Mouse (Mus musculus) hindbrain, embryonic 14.5 days (tissue): ENCODE measurements around the gene Cacna1s. TPM values are rescaled to one million over a fixed set of nuclear protein-coding genes. Genes with fewer than 3 reads are reported as not detected.

Source experiments
- ATAC-seq: fragments of 200-750 bp; cut with Nextera tagmentation; 2 replicates; pipeline ENCODE4 v1.8.0; 2017; ENCODE audit warnings: moderate number of reproducible peaks, mild to moderate bottlenecking, moderate TSS enrichment, moderate library complexity; ENCODE audit not compliant: low FRiP score
- DNase-seq: peaks from one replicate; pipeline ENCODE4 v3.0.0-alpha.2; 2015; ENCODE audit warnings: low spot score
- H3K27ac ChIP-seq: fragments of 300-500 bp; sonication (generic); 2 replicates; pipeline ENCODE4 v1.5.1; 2014; ENCODE audit warnings: mild to moderate bottlenecking, moderate library complexity
- H3K27me3 ChIP-seq: fragments of 300-500 bp; sonication (generic); 2 replicates; pipeline ENCODE4 v1.6.1; 2014; ENCODE audit warnings: mild to moderate bottlenecking, low read length, mixed read lengths; ENCODE audit not compliant: control insufficient read depth, insufficient read depth
- H3K36me3 ChIP-seq: fragments of 300-500 bp; sonication (generic); replicated peaks from 2 replicates; pipeline ENCODE4 v1.6.1; 2014; ENCODE audit not compliant: control insufficient read depth, insufficient read depth
- H3K4me1 ChIP-seq: fragments of 300-500 bp; sonication (generic); replicated peaks from 2 replicates; pipeline ENCODE4 v1.6.1; 2014; ENCODE audit warnings: antibody characterized with exemption, low read length, mixed read lengths; ENCODE audit not compliant: control insufficient read depth, insufficient read depth
- H3K4me2 ChIP-seq: fragments of 300-500 bp; sonication (generic); replicated peaks from 2 replicates; pipeline ENCODE4 v1.6.1; 2014; ENCODE audit warnings: mild to moderate bottlenecking, moderate library complexity
- H3K4me3 ChIP-seq: fragments of 300-500 bp; sonication (generic); replicated peaks from 2 replicates; pipeline ENCODE4 v1.5.1; 2014; ENCODE audit warnings: mild to moderate bottlenecking, low read length
- H3K9ac ChIP-seq: fragments of 300-500 bp; sonication (generic); 2 replicates; pipeline ENCODE4 v1.6.1; 2014
- H3K9me3 ChIP-seq: fragments of 300-500 bp; sonication (generic); 2 replicates; pipeline ENCODE4 v1.6.1; 2016; ENCODE audit warnings: low read length; ENCODE audit not compliant: control insufficient read depth
- WGBS: fragments of 180-500 bp; shearing (Covaris S2); extraction: QIAGEN DNeasy Blood & Tissue Kit; methylation state at CpG from one replicate; pipeline ENCODE4 v1.1.7; 2014; 5-methylcytosine and 5-hydroxymethylcytosine counted together
- polyA plus RNA-seq: library from polyadenylated mRNA; unstranded; fragments of >200 nt; fragmentation: Nextera tagmentation; extraction: Ambion mirVana; gene quantifications from 2 replicates; pipeline ENCODE4 v1.2.1, GENCODE M21; 2014

The Cacna1s gene
- polyA plus RNA-seq, 1 experiment from 2014 or later: 0.17 TPM

DNA sequence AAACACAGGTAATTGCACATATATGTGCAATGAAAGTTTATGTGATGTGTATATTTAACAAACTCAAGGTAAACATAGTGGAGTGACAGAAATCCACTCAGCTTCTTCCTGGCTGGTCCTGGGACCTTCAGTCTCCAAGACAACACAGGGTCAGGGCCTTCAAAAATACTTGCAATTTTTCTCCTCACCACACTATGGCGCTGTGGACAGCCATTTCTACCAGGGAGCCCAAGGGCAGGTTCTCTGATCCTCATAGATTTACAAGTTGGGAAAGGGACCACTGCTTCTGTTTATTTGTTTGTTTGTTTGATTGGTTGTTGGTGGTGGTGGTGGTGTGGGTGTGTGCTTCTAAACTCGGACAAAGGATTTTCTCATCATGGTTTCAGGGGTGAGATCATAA, 5.1 kb upstream of the Cacna1s start:
- Histone ChIP-seq H3K9ac (no peak overlapping the region), H3K36me3 (no peaks in the 10 kb centered on the region), H3K4me1 (0 out of 2 replicates have a peak, but pooled peaks cover 9% of the 10 kb centered on the region), H3K27me3 (peaks cover 24% of the 10 kb centered on the region), H3K27ac (no peak overlapping the region), H3K4me2 (no peak overlapping the region), H3K4me3 (no peak overlapping the region), H3K9me3 (no peaks in the 10 kb centered on the region)
- ATAC-seq (no peak), DNase-seq (no peak)
- WGBS: 6% methylated on average over 2 of the region's 2 CpGs

DNA sequence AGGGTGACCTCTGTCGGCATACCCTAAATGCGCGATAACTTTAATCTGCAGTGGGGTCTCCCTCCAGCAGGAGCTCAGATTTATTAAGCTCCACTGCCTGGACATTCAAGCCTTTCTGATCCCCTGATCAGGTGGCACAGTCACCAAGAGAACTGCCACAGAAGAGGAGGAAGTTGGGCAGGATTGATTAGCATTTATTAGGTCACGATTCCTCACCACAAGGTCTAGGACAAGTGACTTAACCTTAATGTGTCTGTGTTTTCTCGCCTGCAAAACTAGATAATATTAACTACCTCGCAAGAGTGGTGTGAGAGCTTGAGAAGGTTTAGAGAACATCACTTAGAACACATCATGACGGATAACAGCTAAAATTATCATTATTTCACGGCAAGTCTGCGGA, 4.7 kb upstream of the Cacna1s start:
- ATAC-seq (no peak), DNase-seq (no peak)
- Histone ChIP-seq H3K27me3 (peaks cover 24% of the 10 kb centered on the region), H3K9me3 (no peaks in the 10 kb centered on the region), H3K36me3 (no peaks in the 10 kb centered on the region), H3K4me2 (no peak overlapping the region), H3K4me1 (0 out of 2 replicates have a peak, but pooled peaks cover 9% of the 10 kb centered on the region), H3K9ac (no peak overlapping the region), H3K27ac (no peak overlapping the region), H3K4me3 (no peak overlapping the region)
- WGBS: 76% methylated on average over 9 of the region's 9 CpGs

DNA sequence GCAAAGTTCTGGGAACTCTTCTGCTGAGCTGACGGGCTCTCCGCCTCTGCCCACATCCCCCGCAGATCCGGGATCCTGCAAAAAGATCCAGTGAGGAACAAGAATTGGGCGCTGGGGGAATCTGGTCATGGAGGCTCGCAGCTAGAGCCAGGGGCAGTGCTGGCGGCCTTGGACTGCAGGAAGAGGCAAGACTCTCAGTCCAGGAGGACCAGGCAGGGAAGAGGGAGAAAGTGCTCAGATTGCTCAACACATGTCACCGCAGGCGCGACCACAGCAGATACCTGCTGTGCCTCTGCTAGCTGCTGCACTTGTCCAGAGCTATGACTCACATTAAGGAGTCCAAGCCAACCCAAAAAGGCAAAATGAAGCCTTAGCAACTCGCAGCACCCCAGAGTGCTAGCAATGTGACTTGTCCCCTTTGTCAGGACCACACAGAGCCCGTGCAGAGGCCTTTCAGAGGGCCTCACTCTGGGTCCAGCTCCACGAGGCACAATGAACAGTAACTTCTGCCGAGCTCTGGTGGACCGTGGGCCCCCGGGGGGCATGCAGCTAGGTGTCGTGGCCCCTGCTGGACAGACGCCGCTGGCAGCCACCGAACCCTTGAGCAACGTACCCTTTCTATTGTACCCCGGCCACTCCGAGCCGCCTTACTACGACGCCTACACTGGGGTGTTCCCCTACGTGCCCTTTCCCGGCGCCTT, 2.1 kb upstream of the Cacna1s start, which contains the start of gene Ascl5:
TSS of gene Ascl5 (plus strand) at position 493 of the 701 bp plus-strand sequence.
- no peak for DNase-seq
- 19% methylated on average over 29 of the region's 29 CpGs for WGBS
- peaks cover 24% of the 10 kb centered on the region for H3K27me3 ChIP-seq

DNA sequence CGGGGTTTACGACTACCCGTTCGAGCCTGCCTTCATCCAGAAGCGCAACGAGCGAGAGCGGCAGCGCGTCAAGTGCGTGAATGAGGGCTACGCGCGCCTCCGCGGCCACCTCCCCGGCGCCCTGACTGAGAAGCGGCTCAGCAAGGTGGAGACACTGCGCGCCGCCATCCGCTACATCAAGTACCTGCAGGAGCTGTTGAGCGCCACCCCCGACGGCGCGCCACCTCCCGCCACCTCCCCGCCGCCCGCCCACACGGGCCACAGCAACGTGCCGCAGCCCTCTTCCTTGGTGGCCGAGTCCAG, 1.6 kb upstream of the Cacna1s start:
- Histone ChIP-seq H3K36me3 (no peaks in the 10 kb centered on the region), H3K9ac (peak overlapping the region; percentile 46), H3K4me3 (peak overlapping the region; percentile 36), H3K9me3 (no peaks in the 10 kb centered on the region), H3K4me1 (0 out of 2 replicates have a peak, but pooled peaks cover 9% of the 10 kb centered on the region), H3K4me2 (peak overlapping the region; percentile 58), H3K27me3 (peaks cover 24% of the 10 kb centered on the region), H3K27ac (no peak overlapping the region)
- peak; percentile 52 for DNase-seq
- peak; percentile 60 for ATAC-seq
- under 1% methylated on average over 36 of the region's 36 CpGs for WGBS

More for the DNA sequence above, 2.1 kb upstream of the Cacna1s start, which contains the start of gene Ascl5:
- H3K4me3 ChIP-seq: peak within 1 kb of the TSS; percentile 36
- peak within 1 kb of the TSS; percentile 46 for H3K9ac ChIP-seq
- H3K36me3 ChIP-seq: no peaks in the 10 kb centered on the region
- H3K27ac ChIP-seq: no peak within 1 kb of the TSS
- 0 out of 2 replicates have a peak, but pooled peaks cover 9% of the 10 kb centered on the region for H3K4me1 ChIP-seq
- H3K4me2 ChIP-seq: peak within 1 kb of the TSS; percentile 58
- H3K9me3 ChIP-seq: no peaks in the 10 kb centered on the region
- no peak for ATAC-seq

DNA sequence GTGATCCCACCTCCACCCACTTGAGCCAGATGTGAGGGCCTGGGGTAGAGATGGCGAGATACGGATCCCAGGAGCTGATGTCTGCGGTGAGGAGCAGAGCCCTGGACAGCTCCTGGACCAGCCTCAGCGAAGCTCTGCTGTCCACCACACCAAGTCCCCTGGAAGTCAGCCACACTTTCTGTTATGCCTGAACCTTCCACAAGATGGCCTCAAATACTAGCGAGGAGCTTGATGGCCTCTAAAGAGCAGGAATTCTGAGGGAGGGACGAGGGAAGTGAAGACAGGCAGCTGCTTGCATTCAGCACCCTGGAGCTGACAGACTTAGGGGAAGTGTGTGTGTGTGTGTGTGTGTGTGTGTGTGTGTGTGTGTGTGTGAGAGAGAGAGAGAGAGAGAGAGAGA, 1.1 kb upstream of the Cacna1s start:
- Histone ChIP-seq H3K4me3 (peak overlapping the region; percentile 36), H3K36me3 (no peaks in the 10 kb centered on the region), H3K4me1 (peaks cover 14% of the 10 kb centered on the region; the same call in 1 of the 2 replicates), H3K27me3 (peaks cover 24% of the 10 kb centered on the region), H3K9ac (peak overlapping the region; percentile 46; the same call in 1 of the 2 replicates), H3K27ac (no peak overlapping the region), H3K9me3 (no peaks in the 10 kb centered on the region), H3K4me2 (peak overlapping the region; percentile 58)
- WGBS: 3% methylated on average over 6 of the region's 6 CpGs
- peak; percentile 86 for DNase-seq
- ATAC-seq: peak; percentile 83

DNA sequence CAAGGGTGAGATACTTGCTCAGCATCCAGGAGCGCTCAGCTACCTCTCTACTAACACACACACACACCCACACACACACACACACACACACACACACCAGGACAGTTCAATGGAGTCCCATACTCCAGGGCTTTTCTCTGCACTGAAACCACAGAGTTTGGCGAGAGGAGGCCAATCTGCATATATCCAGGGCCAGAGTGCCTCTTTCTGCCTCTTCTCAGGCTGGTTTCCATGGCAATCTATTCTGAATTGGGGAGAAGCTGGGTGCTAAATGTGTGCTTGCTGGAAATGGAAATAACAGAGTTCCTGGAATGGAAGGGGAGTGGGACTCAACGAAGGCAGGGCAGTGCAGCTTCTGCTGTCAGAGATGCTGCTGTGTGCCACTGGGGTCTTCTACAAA, 3.2 kb downstream of the Cacna1s start:
- Histone ChIP-seq H3K4me1 (peaks cover 17% of the 10 kb centered on the region; the same call in 1 of the 2 replicates), H3K36me3 (no peaks in the 10 kb centered on the region), H3K27me3 (peaks cover 6% of the 10 kb centered on the region), H3K4me2 (no peak overlapping the region), H3K9me3 (no peaks in the 10 kb centered on the region), H3K4me3 (no peak overlapping the region), H3K27ac (no peak overlapping the region), H3K9ac (no peak overlapping the region)
- WGBS: 49% methylated on average over 3 of the region's 3 CpGs
- peak; percentile 30 for DNase-seq
- no peak; the same call in 1 of the 2 replicates for ATAC-seq

DNA sequence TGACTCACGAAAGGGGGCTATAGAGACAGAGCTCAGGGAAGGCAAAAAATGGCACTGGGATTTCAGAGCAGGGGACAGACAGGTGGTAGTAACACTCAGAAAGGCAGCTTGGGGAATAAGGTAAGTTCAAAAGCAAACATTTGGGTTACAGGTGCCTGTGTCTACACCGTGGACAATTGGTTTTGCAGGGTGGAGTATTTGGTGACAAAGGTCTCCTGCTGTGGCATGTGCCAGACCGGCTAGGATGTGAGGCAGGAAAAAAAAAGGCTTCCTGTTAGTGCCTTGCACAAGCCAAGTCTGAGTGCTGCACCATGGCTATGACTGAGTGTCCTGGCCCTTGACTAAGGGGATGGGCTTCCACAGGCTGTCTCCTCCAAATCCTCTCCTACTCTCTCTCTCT, 6.0 kb downstream of the Cacna1s start:
- H3K36me3 ChIP-seq: no peaks in the 10 kb centered on the region
- 53% methylated on average over 3 of the region's 3 CpGs for WGBS
- H3K9ac ChIP-seq: no peak overlapping the region
- H3K27me3 ChIP-seq: no peaks in the 10 kb centered on the region
- ATAC-seq (no peak), DNase-seq (no peak)
- no peaks in the 10 kb centered on the region for H3K9me3 ChIP-seq
- H3K4me3 ChIP-seq: no peak overlapping the region
- H3K27ac ChIP-seq: no peak overlapping the region
- H3K4me1 ChIP-seq: peaks cover 11% of the 10 kb centered on the region; the same call in 1 of the 2 replicates
- H3K4me2 ChIP-seq: no peak overlapping the region

DNA sequence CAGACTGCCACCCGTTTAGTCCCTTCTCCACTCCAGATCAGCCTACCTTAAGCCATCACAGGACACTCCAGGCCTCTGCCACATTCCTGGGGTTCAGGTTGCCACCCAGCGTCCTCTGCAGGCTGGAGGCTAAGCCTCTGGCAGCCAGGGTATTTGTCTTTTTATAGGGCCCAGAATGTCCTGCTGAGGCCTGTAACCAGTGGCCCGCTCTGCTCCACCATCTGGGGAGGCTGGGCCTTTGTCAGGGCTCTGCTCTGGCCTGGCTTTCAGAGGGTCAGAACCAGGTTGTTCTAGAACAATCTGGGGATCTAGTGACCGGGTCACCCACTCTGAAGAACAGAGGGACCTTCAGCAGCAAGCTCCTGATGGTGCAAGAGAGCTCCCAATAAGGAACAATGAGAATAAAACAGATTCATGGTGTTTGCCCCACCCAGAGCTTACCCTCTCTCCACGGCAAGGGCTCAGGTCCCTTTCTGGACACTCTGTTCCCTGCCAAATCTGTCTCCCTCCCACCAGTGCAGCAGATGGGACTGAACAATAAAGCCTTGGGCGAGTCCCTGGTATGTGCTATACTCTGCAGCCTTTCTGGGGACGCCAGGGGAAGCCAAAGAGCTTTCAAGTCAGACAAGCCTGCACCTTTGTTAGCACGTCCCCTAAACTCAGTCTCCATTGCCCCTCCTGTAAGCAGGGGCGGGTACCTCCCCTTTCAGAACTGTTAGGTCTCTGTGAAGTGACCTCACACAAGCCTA, 8.7 kb downstream of the Cacna1s start:
- H3K27ac ChIP-seq: no peak overlapping the region
- H3K4me3 ChIP-seq: no peak overlapping the region
- H3K9me3 ChIP-seq: no peaks in the 10 kb centered on the region
- 56% methylated on average over 9 of the region's 9 CpGs for WGBS
- DNase-seq: no peak
- H3K4me1 ChIP-seq: peaks cover 9% of the 10 kb centered on the region; the same call in 1 of the 2 replicates
- no peak overlapping the region for H3K9ac ChIP-seq
- H3K27me3 ChIP-seq: no peaks in the 10 kb centered on the region
- no peaks in the 10 kb centered on the region for H3K36me3 ChIP-seq
- ATAC-seq: peak; percentile 31; the same call in 1 of the 2 replicates
- H3K4me2 ChIP-seq: no peak overlapping the region

DNA sequence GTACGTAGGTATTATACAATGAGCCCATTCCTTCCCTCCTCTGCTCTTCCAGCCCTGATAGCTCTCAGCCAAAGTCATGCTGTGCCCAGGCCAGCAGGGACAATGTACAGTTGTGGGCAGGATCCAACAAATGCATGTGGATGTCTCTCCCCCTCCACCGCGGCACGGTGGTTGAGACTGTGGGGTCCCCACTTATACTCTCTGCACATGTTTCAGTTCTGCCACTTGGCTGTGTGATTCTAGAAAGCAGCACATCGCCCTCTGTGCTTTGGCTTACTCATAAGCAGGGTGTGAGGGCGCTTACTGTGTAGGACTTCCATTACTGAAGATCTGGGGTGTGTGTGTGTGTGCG, 9.2 kb downstream of the Cacna1s start:
- H3K27ac ChIP-seq: no peak overlapping the region
- H3K9me3 ChIP-seq: no peaks in the 10 kb centered on the region
- WGBS: 80% methylated on average over 7 of the region's 7 CpGs
- no peak overlapping the region for H3K4me2 ChIP-seq
- 0 out of 2 replicates have a peak, but pooled peaks cover 3% of the 10 kb centered on the region for H3K4me1 ChIP-seq
- H3K4me3 ChIP-seq: no peak overlapping the region
- no peak overlapping the region for H3K9ac ChIP-seq
- H3K36me3 ChIP-seq: no peaks in the 10 kb centered on the region
- no peaks in the 10 kb centered on the region for H3K27me3 ChIP-seq
- DNase-seq: no peak
- ATAC-seq: no peak; the same call in 1 of the 2 replicates
